Mouse (Mus musculus) hindbrain, embryonic 10.5 days (tissue): ENCODE results near the gene Zfp28. TPM values are rescaled to one million over a fixed set of nuclear protein-coding genes. Genes with fewer than 3 reads are reported as not detected.

Experiments
- DNase-seq: peaks from one replicate; pipeline ENCODE4 v3.0.0-alpha.2; 2017; ENCODE audit warnings: low spot score
- H3K27ac ChIP-seq: fragments of 300-500 bp; sonication (generic); 2 replicates; pipeline ENCODE4 v1.5.1; 2016; ENCODE audit warnings: mild to moderate bottlenecking, moderate library complexity
- H3K27me3 ChIP-seq: fragments of 300-500 bp; sonication (generic); 2 replicates; pipeline ENCODE4 v1.6.1; 2016; ENCODE audit warnings: mild to moderate bottlenecking; ENCODE audit not compliant: poor library complexity, insufficient read depth, severe bottlenecking
- H3K36me3 ChIP-seq: fragments of 300-500 bp; sonication (generic); 2 replicates; pipeline ENCODE4 v1.6.1; 2016; ENCODE audit warnings: mild to moderate bottlenecking, moderate library complexity
- H3K4me1 ChIP-seq: fragments of 300-500 bp; sonication (generic); replicated peaks from 2 replicates; pipeline ENCODE4 v1.6.1; 2016; ENCODE audit warnings: mild to moderate bottlenecking
- H3K4me3 ChIP-seq: fragments of 300-500 bp; sonication (generic); 2 replicates; pipeline ENCODE4 v1.5.1; 2016; ENCODE audit warnings: mild to moderate bottlenecking, moderate library complexity
- H3K9me3 ChIP-seq: fragments of 300-500 bp; sonication (generic); 2 replicates; pipeline ENCODE4 v1.6.1; 2016; ENCODE audit warnings: mild to moderate bottlenecking, moderate library complexity
- WGBS: fragments of 180-500 bp; shearing (Covaris S2); methylation state at CpG from one replicate; pipeline ENCODE4 v1.1.7; 2016; 5-methylcytosine and 5-hydroxymethylcytosine counted together
- polyA plus RNA-seq: library from polyadenylated mRNA; unstranded; fragments of >200 nt; fragmentation: Nextera tagmentation; extraction: Ambion mirVana; gene quantifications from 2 replicates; pipeline ENCODE4 v1.2.1, GENCODE M21; 2016

Zfp28 gene
- polyA plus RNA-seq, 1 experiment from 2014 or later = 13.0 TPM

DNA sequence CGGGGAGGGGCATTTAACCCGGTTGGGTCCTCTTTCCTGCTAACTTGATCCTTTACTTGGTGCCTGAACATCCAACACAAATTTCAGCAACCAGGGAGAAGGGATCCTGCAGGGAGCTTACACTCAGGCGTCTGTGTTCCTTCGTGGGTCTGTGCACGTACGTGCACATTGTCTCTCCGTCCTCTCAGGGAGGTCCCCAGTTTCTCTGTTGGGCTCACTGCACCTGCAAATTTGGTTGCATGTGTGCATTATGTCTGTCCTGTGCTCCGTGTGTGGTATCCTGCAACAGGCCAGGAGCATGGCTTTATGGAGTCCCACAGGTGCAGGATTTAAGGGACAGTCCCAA lies 32.3 kb downstream of the Zfp28 start:
- 20% methylated on average over 8 of the region's 8 CpGs for WGBS
- Histone ChIP-seq H3K36me3 (no peaks in the 10 kb centered on the region), H3K4me3 (peak overlapping the region; percentile 41), H3K27me3 (no peaks in the 10 kb centered on the region), H3K27ac (no peak overlapping the region), H3K4me1 (peaks cover 4% of the 10 kb centered on the region; the same call in 1 of the 2 replicates), H3K9me3 (no peaks in the 10 kb centered on the region)
- DNase-seq = no peak

DNA sequence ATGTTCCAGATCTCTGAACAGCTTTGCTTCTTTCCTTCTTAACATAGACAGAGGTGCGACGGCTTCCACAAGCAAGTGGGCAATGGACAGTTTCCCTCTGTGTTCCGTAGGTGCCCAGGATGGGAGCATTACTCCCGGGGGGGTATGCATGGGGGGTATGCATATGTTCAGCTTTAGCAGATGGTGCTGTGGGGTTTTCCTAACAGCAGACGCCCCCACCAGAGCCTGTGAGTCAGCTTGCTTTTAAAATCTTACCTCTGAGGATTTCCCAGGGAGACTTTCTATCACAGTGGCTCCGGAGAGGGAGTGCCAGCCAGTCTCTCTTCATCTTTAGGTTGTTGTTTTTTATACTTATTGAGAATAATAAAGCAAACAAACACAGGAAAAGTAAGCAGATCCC lies 36.8 kb downstream of the Zfp28 start:
- Histone ChIP-seq H3K4me3 (no peak overlapping the region), H3K27me3 (no peaks in the 10 kb centered on the region)
- WGBS = 78% methylated on average over 6 of the region's 6 CpGs

DNA sequence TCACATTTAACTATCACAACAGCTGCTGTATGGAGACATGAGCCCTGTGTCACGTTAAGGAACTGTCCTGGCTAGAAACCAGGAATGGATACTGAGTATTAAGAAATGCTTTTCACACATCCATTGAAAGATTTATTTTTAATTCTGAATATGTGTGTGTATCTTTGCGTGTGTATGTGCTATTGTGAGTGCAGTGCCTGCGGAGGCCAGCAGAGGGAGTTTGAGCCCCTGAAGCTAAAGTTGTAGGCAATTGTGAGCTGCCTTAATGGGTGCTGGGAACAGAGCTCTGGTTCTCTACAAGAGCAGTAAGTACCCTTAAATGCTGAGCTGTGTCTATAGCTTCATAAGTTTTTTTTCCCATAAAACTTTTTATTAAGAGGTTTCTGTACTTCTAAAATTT lies 46.3 kb downstream of the Zfp28 start:
- no peak for DNase-seq
- H3K36me3 ChIP-seq = no peaks in the 10 kb centered on the region
- peaks cover 17% of the 10 kb centered on the region for H3K9me3 ChIP-seq
- no peaks in the 10 kb centered on the region for H3K4me1 ChIP-seq
- H3K27me3 ChIP-seq = no peaks in the 10 kb centered on the region
- no peak overlapping the region for H3K4me3 ChIP-seq
- H3K27ac ChIP-seq = no peak overlapping the region
- 84% methylated on average over 3 of the region's 3 CpGs for WGBS

More for the DNA sequence above, 36.8 kb downstream of the Zfp28 start:
- Histone ChIP-seq H3K4me1 (peaks cover 3% of the 10 kb centered on the region; the same call in 1 of the 2 replicates), H3K27ac (no peak overlapping the region), H3K9me3 (peaks cover 10% of the 10 kb centered on the region; the same call in 1 of the 2 replicates), H3K36me3 (no peaks in the 10 kb centered on the region)
- no peak for DNase-seq

DNA sequence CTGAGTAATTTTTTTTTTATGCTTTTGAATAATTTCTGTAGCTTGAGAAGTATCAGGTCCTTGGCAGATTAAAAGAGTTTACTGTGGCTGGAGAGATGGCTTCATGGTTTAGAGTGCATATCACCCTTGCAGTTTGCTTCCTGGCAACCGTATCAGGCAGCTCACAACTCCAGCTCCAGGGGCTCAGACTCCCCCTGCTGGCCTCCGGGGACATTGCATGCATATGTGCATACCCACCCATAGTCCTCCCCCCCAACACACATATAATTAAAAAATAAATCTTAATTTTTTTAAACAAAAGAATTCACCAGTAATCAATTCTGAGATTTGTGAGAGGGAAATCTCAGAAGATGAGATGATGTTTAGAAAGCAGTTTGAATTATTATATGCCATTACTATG lies 47.2 kb downstream of the Zfp28 start:
- 46% methylated on average over 2 of the region's 2 CpGs for WGBS
- Histone ChIP-seq H3K27me3 (no peaks in the 10 kb centered on the region), H3K4me1 (peaks cover 7% of the 10 kb centered on the region), H3K27ac (no peak overlapping the region), H3K9me3 (peaks cover 13% of the 10 kb centered on the region), H3K36me3 (no peaks in the 10 kb centered on the region), H3K4me3 (no peak overlapping the region)
- peak; percentile 29 for DNase-seq

DNA sequence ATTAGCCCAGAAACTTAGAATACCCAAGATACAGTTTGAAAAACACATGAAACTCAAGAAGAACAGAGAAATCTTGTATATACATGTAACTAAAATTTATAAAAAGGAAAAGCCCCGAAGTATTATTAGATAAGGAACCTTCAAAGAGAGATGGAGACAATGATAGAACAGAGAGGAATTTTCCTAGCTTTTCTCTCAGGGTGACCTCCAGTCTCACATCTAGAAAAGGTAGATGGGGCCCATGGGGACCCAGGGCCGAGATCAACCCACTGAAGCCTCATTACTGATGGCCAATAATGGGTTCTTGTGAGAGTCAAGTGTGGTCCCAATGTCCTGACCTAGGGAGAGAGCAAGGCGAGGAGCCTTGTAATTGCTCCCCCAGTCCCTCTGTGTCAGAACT lies 55.3 kb downstream of the Zfp28 start, which contains the start of gene Olfr1344:
Olfr1344 (plus strand) TSS at position 301 of the 400 bp plus-strand sequence.
- Histone ChIP-seq H3K4me1 (peaks cover 17% of the 10 kb centered on the region), H3K9me3 (peaks cover 11% of the 10 kb centered on the region; the same call in 1 of the 2 replicates), H3K27ac (no peak within 1 kb of the TSS), H3K27me3 (no peaks in the 10 kb centered on the region), H3K36me3 (no peaks in the 10 kb centered on the region), H3K4me3 (no peak within 1 kb of the TSS)
- WGBS = 85% methylated on average over 3 of the region's 3 CpGs
- DNase-seq = no peak

DNA sequence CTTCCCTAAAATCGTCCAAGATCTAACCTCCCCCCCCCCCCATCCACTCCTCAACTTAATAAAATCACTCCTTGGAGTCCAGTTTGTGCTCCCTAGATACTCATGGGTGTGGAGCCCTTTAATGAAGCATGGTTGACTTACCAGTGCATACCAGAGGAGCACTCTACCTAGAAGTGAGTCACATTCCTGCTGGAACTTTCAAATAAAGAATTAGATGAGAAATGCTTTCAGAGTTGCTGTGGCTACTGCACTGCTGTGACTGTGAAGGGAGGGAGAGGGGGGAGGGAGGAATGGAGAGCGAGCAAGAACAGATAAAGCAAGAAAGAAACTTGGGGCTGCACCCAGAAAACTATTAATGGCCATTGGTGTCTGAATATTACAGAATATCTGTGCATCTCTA lies 58.1 kb downstream of the Zfp28 start:
- no peak for DNase-seq
- H3K27ac ChIP-seq = no peak overlapping the region
- peaks cover 11% of the 10 kb centered on the region; the same call in 1 of the 2 replicates for H3K9me3 ChIP-seq
- 65% methylated on average over 2 of the region's 2 CpGs for WGBS
- no peak overlapping the region for H3K4me3 ChIP-seq
- no peaks in the 10 kb centered on the region for H3K27me3 ChIP-seq
- peaks cover 4% of the 10 kb centered on the region; the same call in 1 of the 2 replicates for H3K4me1 ChIP-seq
- no peaks in the 10 kb centered on the region for H3K36me3 ChIP-seq

Other genes with a start within 250 kb of the Zfp28 start
- 24.2 and 31.8 TPM in 2 replicates for gene Zfp787, start 227.3 kb upstream of the Zfp28 start, polyA plus RNA-seq
- 84.4 and 91.4 TPM in 2 replicates for gene Zfp444, start 211.1 kb upstream of the Zfp28 start, polyA plus RNA-seq
- not detected in 2 replicates for gene Galp, start 186.2 kb upstream of the Zfp28 start, polyA plus RNA-seq
- gene Zscan5b, start 161.0 kb upstream of the Zfp28 start, polyA plus RNA-seq = not detected in 2 replicates
- gene Epp13, start 130.6 kb upstream of the Zfp28 start, polyA plus RNA-seq = 0.24 TPM in 1 of 2 replicates, not detected in the other
- gene Zfp667, start 96.7 kb upstream of the Zfp28 start, polyA plus RNA-seq = 8.5 and 9.6 TPM in 2 replicates
- gene Zfp583, start 52.0 kb upstream of the Zfp28 start, polyA plus RNA-seq = 6.8 and 7.2 TPM in 2 replicates
- gene Gm3854, start 39.5 kb upstream of the Zfp28 start, polyA plus RNA-seq = 3.4 and 3.5 TPM in 2 replicates
- gene Zfp78, start 20.0 kb upstream of the Zfp28 start, polyA plus RNA-seq = 2.3 and 2.5 TPM in 2 replicates
- gene Smim17, start 15.4 kb downstream of the Zfp28 start, polyA plus RNA-seq = 0.29 and 1.2 TPM in 2 replicates
- not detected in 2 replicates for gene Gm20715, start 27.0 kb downstream of the Zfp28 start, polyA plus RNA-seq
- 0.08 TPM in 1 of 2 replicates, not detected in the other for gene Olfr1344, start 55.4 kb downstream of the Zfp28 start, polyA plus RNA-seq
- gene Olfr1336, start 72.9 kb downstream of the Zfp28 start, polyA plus RNA-seq = not detected in 2 replicates
- not detected in 2 replicates for gene Olfr1346, start 83.8 kb downstream of the Zfp28 start, polyA plus RNA-seq
- not detected in 2 replicates for gene Olfr5, start 103.6 kb downstream of the Zfp28 start, polyA plus RNA-seq
- not detected in 2 replicates for gene Olfr1347, start 116.5 kb downstream of the Zfp28 start, polyA plus RNA-seq
- gene Olfr1348, start 125.5 kb downstream of the Zfp28 start, polyA plus RNA-seq = not detected in 2 replicates
- not detected in 2 replicates for gene Olfr1349, start 139.7 kb downstream of the Zfp28 start, polyA plus RNA-seq
- gene Olfr1350, start 181.5 kb downstream of the Zfp28 start, polyA plus RNA-seq = not detected in 2 replicates